Mouse (Mus musculus) kidney, adult 8-10 months (tissue): ENCODE measurements around the gene Csmd2.

Experiments
- DNase-seq, 2 experiments: peaks; one replicate each; pipeline ENCODE4 v3.0.0; 2022

Gene Csmd2

GRCm38 (mm10) chr4:127987784-127988455 is at the start of gene Csmd2:
Gene Csmd2 (plus strand): TSS chr4:127987857.
- DNase-seq = no peak

- no peak for DNase-seq
Observed at GRCm38 (mm10) chr4:127947696-127948095, 40.0 kb upstream of the Csmd2 start.

- DNase-seq = no peak
Observed at GRCm38 (mm10) chr4:127953006-127953710, 34.5 kb upstream of the Csmd2 start.

- DNase-seq = no peak
Observed at GRCm38 (mm10) chr4:127969101-127969500, 18.6 kb upstream of the Csmd2 start.

DNA sequence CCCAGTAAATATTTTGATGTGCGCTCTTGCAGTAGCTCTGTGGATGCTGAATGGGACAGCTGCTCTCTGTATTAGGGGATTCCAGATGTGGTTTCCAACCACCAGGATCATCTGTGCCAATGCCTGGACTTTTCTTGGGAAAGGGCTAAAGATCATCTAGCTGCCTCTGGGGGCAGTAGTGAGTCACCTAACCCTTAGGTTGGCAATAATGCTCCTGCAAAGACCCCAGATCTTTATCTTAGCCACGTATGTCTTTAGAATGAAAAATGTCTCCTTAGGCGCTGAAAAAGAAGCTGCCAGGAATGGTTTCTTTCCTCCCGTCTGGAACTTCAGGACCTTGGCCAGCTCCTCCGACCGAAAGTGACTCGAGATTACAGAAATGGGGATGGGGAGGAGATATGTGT is 17.6 kb upstream of the Csmd2 start:
- peak in 1 of 2 experiments; percentile 11 for DNase-seq

DNA sequence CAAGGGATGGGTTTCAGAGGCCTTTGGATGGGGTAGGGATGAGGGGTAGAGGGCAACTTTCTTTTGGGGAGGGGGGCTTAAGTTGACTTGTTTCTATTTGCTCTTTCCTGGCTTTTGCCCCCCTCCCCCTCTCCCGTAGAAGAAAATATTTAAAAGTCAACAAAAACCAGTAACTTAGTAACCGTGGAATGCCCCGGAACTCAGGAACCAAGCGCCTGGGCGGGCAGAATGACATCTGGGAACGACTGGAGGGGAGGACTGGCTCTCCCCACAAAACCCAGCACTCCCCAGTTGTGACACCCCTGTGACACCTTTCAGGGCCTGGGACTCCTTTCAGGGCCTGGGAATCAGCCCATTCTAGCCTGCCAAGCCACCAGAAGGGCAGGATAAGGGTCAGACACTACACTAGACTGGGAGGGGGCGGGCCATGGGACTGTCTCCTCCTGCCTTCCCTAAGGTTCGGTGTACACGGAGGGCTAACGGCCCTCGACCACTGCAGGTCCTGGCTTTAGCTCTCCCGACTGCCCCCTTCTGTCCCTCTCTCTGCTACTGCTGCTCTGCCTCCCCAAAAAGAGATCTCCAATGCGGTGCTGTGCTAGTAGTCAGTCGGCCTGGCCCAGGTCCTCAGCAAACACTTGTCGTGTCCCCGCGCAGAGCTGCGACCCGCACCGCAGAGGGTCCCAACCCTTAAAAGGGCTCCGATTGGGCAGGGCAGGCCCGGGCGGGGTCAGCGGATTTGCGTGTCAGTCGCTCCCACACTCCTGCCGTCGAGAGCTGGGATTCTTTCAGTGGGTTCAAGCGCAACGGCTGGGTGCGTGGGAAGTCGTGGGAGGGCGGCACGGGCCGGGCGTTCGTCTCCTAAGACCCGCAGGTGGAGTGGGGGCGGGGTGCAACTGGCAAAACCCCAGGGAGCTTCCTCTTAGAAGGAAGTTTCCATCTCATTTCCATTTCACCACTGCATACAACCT is 16.5 kb upstream of the Csmd2 start, which contains the start of gene CK137956:
TSS of gene CK137956 (minus strand) at position 51 of the 968 bp plus-strand sequence.
- DNase-seq = no peak

- DNase-seq = no peak
Observed at GRCm38 (mm10) chr4:127972976-127973375, 14.7 kb upstream of the Csmd2 start.

- no peak for DNase-seq
Observed at GRCm38 (mm10) chr4:127981125-127981524, 6.5 kb upstream of the Csmd2 start.

DNA sequence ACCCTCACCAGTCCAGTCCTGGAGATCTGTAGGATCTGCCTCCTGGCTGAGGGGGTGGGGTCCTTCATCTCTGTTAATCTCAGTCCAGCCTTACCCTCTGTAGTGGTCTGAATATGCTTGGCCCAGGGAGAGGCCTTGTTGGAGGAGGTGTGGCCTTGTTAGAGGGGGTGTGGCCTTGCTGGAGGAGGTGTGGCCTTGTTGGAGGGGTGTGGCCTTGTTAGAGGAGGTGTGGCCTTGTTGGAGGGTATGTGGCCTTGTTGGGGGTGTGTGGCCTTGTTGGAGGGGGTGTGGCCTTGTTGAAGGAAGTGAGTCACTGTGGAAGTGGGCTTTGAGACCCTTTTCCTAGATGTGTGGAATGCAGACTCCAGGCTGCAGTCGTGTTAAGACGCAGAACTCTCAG is 3.2 kb upstream of the Csmd2 start:
- DNase-seq = no peak

- no peak for DNase-seq
Observed at GRCm38 (mm10) chr4:127985874-127986273, 1.8 kb upstream of the Csmd2 start.

DNA sequence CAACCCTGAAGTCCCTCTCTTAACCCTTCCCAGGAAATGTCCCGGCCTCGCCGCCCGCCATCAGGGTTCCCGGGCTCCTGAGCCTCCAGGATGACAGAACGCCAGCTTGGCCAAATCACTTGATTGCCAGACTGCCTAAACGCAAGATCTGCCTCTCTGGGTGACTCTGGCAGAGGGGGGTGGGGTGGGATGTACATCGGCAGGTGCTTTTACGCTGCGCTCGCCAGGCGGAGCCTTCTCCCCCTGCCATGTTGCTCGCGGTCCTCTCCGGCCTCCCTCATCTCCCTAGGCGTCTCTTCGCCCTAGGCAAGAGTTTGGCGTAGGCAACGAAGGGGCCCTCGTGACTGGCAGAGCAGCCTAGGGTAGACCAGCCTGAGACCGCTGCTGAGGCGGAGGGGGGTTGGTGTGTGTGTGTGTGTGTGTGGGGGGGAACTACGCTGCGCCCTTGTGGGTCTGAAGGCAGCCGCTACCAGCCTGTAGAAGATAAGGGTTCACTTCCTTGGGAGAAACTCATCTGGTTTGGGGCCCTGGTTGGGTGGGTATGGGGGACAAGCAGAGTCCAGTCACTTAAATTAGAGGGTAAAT is 1.1 kb upstream of the Csmd2 start:
- DNase-seq = no peak

- no peak for DNase-seq
Observed at GRCm38 (mm10) chr4:127987270-127987669, 387 bp upstream of the Csmd2 start.

GRCm38 (mm10) chr4:127988526-127989180 is 996 bp downstream of the Csmd2 start:
- DNase-seq = no peak

DNA sequence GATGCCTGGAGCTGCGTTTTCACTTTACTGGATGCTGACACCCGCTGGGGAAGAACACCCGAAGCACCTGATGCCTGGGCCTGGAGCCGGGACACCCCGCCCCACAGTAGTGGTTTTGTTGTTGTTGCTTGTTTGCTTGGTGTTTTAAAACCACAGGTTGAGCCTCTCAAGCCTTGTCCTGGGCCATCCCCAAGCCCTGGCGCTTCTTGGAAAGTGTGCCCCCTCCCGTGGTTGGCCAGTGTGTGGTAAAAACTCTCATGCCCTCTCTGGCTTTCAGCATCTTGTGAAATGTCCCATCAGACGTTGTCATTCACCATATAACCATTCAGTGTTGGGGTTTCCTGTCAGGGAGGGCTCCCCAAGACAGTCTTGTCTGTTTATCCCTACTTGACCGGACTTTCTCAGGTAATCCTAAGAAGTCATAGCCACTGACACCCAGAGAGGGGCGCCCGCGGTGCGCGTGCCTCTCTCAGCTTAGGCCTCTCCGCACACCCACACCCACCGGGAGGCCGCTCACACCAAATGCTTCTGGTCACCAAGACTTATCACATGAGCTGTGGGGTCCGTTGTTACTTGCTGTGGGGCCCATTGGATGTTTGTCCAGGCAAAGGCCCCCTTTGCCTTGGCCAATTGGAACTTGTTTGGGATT is 1.8 kb downstream of the Csmd2 start:
- no peak for DNase-seq

GRCm38 (mm10) chr4:127999281-127999680 is 11.6 kb downstream of the Csmd2 start:
- peak; percentile 30 to 44 for DNase-seq

- DNase-seq = no peak
Observed at GRCm38 (mm10) chr4:128002638-128003101, 15.0 kb downstream of the Csmd2 start.

DNA sequence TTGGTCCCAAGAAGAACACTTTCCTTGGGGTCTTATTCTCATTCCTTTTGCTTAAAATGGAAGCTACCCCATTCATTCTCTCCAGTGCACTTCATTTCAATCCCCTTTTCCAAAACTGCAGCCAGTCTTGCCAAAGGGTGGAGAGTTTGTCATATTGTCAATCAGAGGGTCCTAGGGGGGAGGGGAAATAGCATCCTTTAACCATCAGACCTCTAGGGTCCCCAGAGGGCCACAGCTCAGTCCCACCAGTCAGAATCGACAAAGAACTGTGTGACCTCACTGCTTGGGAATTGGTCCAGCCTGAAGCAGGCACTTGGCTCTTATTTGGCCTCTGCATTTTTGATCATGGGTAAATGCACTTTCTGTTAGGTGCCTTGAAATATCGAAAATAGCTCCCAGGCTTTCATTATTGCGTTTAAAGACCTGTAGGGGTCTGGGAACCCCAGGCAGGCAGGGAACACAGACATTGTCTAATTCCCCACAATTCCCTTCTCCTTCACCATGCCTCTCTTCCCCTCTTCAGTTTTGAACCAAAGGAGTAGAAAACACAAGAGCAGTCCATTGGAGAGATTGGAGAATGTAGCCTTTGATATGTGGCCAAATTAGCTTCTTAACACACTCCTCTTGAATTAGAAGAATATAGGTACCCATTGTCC is 17.3 kb downstream of the Csmd2 start:
- no peak for DNase-seq

DNA sequence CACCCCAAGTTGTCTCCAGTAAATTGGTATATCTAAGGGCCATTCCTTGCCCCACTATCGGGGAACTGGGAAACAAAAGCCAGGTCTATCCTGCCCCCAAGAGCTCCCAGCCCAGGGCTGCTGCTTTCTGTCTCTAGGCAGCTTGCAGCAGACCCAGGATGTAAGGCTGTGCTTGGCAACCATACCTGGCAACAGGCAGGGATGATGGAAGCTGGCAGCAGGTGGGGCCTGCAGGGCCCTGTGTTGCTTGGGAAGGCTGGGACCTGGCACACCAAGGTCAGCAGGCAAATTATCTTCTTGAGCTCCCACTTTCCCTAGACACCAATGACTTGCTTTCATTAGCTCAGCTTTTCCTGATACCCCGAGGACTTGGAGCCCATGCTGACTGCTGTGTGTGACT is 31.8 kb downstream of the Csmd2 start:
- DNase-seq = no peak

- DNase-seq = no peak
Observed at GRCm38 (mm10) chr4:128028294-128028693, 40.6 kb downstream of the Csmd2 start.

DNA sequence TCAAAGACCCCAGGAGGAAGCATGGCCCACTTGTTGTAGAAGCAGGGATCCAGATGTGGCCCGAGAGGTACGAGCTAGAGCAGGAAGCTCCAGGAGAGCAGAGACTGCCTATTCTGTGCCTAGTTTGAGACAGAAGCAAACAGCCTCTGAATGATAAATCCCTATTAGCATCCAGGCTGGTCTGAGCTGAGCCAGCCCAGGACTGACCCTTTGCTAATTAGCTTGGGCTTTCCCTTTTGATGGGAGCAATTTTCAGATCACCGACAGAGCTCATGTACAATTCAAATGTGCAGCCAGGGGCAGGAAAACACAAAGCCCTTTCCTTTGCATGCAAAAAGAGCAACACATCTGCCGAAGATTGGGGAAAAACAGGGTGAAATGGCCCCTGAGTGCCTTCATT is 54.2 kb downstream of the Csmd2 start:
- no peak for DNase-seq

GRCm38 (mm10) chr4:128042626-128043025 is 55.0 kb downstream of the Csmd2 start:
- DNase-seq = peak in 1 of 2 experiments; percentile 5
